Mouse (Mus musculus) MEL (cell line): ENCODE measurements at regions not wholly inside any gene's neighbourhood (a gene's known extent, or its start where the extent isn't known, plus 50 kb on each side); places are given as distances from the start of the nearest gene placed in this dataset.

ENCODE experiments used
- DNase-seq: peaks from one replicate; pipeline ENCODE4 v3.0.0; 2011; ENCODE audit warnings: low read depth, low spot score
- H3K27ac ChIP-seq: 2 replicates; pipeline ENCODE4 v1.5.1; 2012; ENCODE audit warnings: low read depth, mild to moderate bottlenecking, control low read depth, low read length, moderate library complexity; ENCODE audit not compliant: control insufficient read depth
- H3K27me3 ChIP-seq, 2 experiments: fragments of 150-350 bp in 1 of 2; sonication (generic) in 1 of 2; 2 replicates each; pipeline ENCODE4 v1.6.1; 2012; ENCODE audit warnings: low read length in 2 of 2, mild to moderate bottlenecking in 2 of 2, improper control_type of control experiment in 1 of 2, moderate library complexity in 1 of 2; ENCODE audit not compliant: insufficient read depth in 2 of 2, control insufficient read depth in 1 of 2
- H3K36me3 ChIP-seq, 2 experiments: 2 replicates each; pipeline ENCODE4 v1.6.1; 2012 to 2014; ENCODE audit warnings: low read length in 2 of 2, improper control_type of control experiment in 1 of 2, inconsistent platforms in 1 of 2, mild to moderate bottlenecking in 1 of 2; ENCODE audit not compliant: insufficient read depth in 2 of 2, control insufficient read depth in 1 of 2
- H3K4me1 ChIP-seq, 2 experiments: fragments of 150-350 bp in 1 of 2; sonication (generic) in 1 of 2; 2 replicates each; pipeline ENCODE4 v1.6.1; 2012; ENCODE audit warnings: low read length in 2 of 2, improper control_type of control experiment in 1 of 2, mild to moderate bottlenecking in 1 of 2; ENCODE audit not compliant: insufficient read depth in 2 of 2, control insufficient read depth in 1 of 2
- H3K4me3 ChIP-seq, 2 experiments: fragments of 150-350 bp in 1 of 2; sonication (generic) in 1 of 2; 2 replicates each; pipeline ENCODE4 v1.5.1; 2012; ENCODE audit warnings: low read depth in 2 of 2, low read length in 2 of 2, mild to moderate bottlenecking in 2 of 2, moderate library complexity in 2 of 2, control low read depth in 1 of 2, improper control_type of control experiment in 1 of 2; ENCODE audit not compliant: control insufficient read depth in 1 of 2, insufficient read depth in 1 of 2
- H3K79me2 ChIP-seq: 2 replicates; pipeline ENCODE4 v1.6.1; 2012; ENCODE audit warnings: mild to moderate bottlenecking, low read length, moderate library complexity; ENCODE audit not compliant: control insufficient read depth, poor library complexity, insufficient read depth
- H3K9ac ChIP-seq: 2 replicates; pipeline ENCODE4 v1.6.1; 2012; ENCODE audit warnings: low read depth, mild to moderate bottlenecking, control low read depth, low read length, moderate library complexity; ENCODE audit not compliant: control insufficient read depth, poor library complexity, severe bottlenecking
- H3K9me3 ChIP-seq: fragments of 150-350 bp; sonication (generic); replicated peaks from 2 replicates; pipeline ENCODE4 v1.6.1; 2012; ENCODE audit warnings: mild to moderate bottlenecking, low read length, improper control_type of control experiment, moderate library complexity; ENCODE audit not compliant: insufficient read depth
- CTCF ChIP-seq, 3 experiments: IDR thresholded peaks in 2 of 3; conservative IDR thresholded peaks in 1 of 3; 2 replicates each; pipeline ENCODE4 v1.5.1; 2011 to 2012; ENCODE audit warnings: low read length in 3 of 3, low read depth in 2 of 3, mild to moderate bottlenecking in 2 of 3, improper control_type of control experiment in 1 of 3, inconsistent platforms in 1 of 3, mixed read lengths in 1 of 3, moderate library complexity in 1 of 3; ENCODE audit not compliant: control insufficient read depth in 1 of 3, insufficient read depth in 1 of 3, poor library complexity in 1 of 3, severe bottlenecking in 1 of 3
- ELF1 ChIP-seq: IDR thresholded peaks from 2 replicates; pipeline ENCODE4 v1.6.1; 2014; ENCODE audit warnings: low read depth, mild to moderate bottlenecking, inconsistent platforms, low read length, improper control_type of control experiment, moderate library complexity
- EP300 ChIP-seq, 2 experiments: IDR thresholded peaks; 2 replicates each; pipeline ENCODE4 v1.6.1; 2011; ENCODE audit warnings: improper control_type of control experiment in 2 of 2, low read length in 2 of 2, low read depth in 1 of 2, mild to moderate bottlenecking in 1 of 2
- ETS1 ChIP-seq: IDR thresholded peaks from 2 replicates; pipeline ENCODE4 v1.6.1; 2012; ENCODE audit warnings: low read depth, mild to moderate bottlenecking, inconsistent platforms, low read length, improper control_type of control experiment, moderate library complexity
- GABPA ChIP-seq: IDR thresholded peaks from 2 replicates; pipeline ENCODE4 v1.6.1; 2012; ENCODE audit warnings: low read depth, mild to moderate bottlenecking, inconsistent platforms, low read length, improper control_type of control experiment, moderate library complexity
- HCFC1 ChIP-seq: IDR thresholded peaks from 2 replicates; pipeline ENCODE4 v1.6.1; 2012; ENCODE audit warnings: low read depth, mild to moderate bottlenecking, inconsistent platforms, low read length, improper control_type of control experiment, moderate library complexity
- MAZ ChIP-seq: IDR thresholded peaks from 2 replicates; pipeline ENCODE4 v1.6.1; 2012; ENCODE audit warnings: low read depth, mild to moderate bottlenecking, inconsistent platforms, low read length, improper control_type of control experiment
- MXI1 ChIP-seq: IDR thresholded peaks from 2 replicates; pipeline ENCODE4 v1.6.1; 2011; ENCODE audit warnings: mild to moderate bottlenecking, low read depth, low read length, improper control_type of control experiment
- MYC ChIP-seq: IDR thresholded peaks from 2 replicates; pipeline ENCODE4 v1.6.1; 2011; ENCODE audit warnings: low read depth, mild to moderate bottlenecking, low read length, improper control_type of control experiment, moderate library complexity
- NELFE ChIP-seq: IDR thresholded peaks from 2 replicates; pipeline ENCODE4 v1.6.1; 2011; ENCODE audit warnings: low read depth, low read length, improper control_type of control experiment
- NRF1 ChIP-seq: IDR thresholded peaks from 2 replicates; pipeline ENCODE4 v1.6.1; 2014; ENCODE audit warnings: low read depth, mild to moderate bottlenecking, inconsistent platforms, low read length, improper control_type of control experiment, moderate library complexity; ENCODE audit not compliant: poor library complexity, insufficient read depth, severe bottlenecking
- POLR2A ChIP-seq, 2 experiments: IDR thresholded peaks; 2 replicates each; pipeline ENCODE4 v1.6.1; 2011 to 2012; ENCODE audit warnings: low read length in 2 of 2, mild to moderate bottlenecking in 2 of 2, control low read depth in 1 of 2, improper control_type of control experiment in 1 of 2, low read depth in 1 of 2, moderate library complexity in 1 of 2; ENCODE audit not compliant: control insufficient read depth in 1 of 2, insufficient read depth in 1 of 2, poor library complexity in 1 of 2
- POLR2AphosphoS2 ChIP-seq: IDR thresholded peaks from 2 replicates; pipeline ENCODE4 v1.6.1; 2011; ENCODE audit warnings: low read length, improper control_type of control experiment
- TCF12 ChIP-seq: IDR thresholded peaks from 2 replicates; pipeline ENCODE4 v1.6.1; 2014; ENCODE audit warnings: low read depth, mild to moderate bottlenecking, inconsistent platforms, low read length, improper control_type of control experiment, moderate library complexity
- USF1 ChIP-seq: IDR thresholded peaks from 2 replicates; pipeline ENCODE4 v1.6.1; 2014; ENCODE audit warnings: low read depth, mild to moderate bottlenecking, inconsistent platforms, low read length, improper control_type of control experiment, moderate library complexity
- USF2 ChIP-seq, 2 experiments: IDR thresholded peaks; 2 replicates each; pipeline ENCODE4 v1.6.1; 2011 to 2012; ENCODE audit warnings: improper control_type of control experiment in 2 of 2, low read length in 2 of 2, borderline replicate concordance in 1 of 2, inconsistent platforms in 1 of 2, low read depth in 1 of 2, mild to moderate bottlenecking in 1 of 2; ENCODE audit not compliant: insufficient read depth in 1 of 2
- ZKSCAN1 ChIP-seq: IDR thresholded peaks from 2 replicates; pipeline ENCODE4 v1.6.1; 2012; ENCODE audit warnings: low read depth, mild to moderate bottlenecking, inconsistent platforms, low read length, improper control_type of control experiment, moderate library complexity
- ZMIZ1 ChIP-seq: IDR thresholded peaks from 2 replicates; pipeline ENCODE4 v1.6.1; 2012; ENCODE audit warnings: low read depth, mild to moderate bottlenecking, inconsistent platforms, low read length, improper control_type of control experiment, moderate library complexity
- ZNF384 ChIP-seq: IDR thresholded peaks from 2 replicates; pipeline ENCODE4 v1.6.1; 2012; ENCODE audit warnings: low read depth, mild to moderate bottlenecking, inconsistent platforms, low read length, improper control_type of control experiment

DNA sequence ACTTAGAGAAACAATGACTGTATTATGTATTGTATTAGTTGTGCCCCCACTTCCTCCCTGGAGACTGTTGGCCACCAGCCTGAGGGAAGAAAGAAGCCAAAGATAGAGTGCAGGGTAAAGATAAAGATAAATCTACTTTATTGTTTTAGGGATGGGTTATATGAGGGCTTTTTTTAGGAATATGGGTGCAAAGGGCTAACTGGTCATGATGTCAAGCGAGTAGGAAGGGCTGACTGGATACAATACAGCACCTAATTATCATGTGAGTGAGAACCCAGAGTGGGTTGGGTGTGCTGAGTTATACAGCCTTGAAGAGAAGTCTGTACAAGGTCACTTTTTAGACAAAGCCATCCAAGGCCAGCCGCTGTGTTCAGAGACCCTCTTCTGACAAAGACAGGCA lies 356.1 kb upstream of the Clec14a start:
- Histone ChIP-seq H3K79me2 (no peaks in the 10 kb centered on the region), H3K9ac (no peak overlapping the region), H3K9me3 (no peaks in the 10 kb centered on the region), H3K4me1 (no peaks in the 10 kb centered on the region), H3K27ac (no peak overlapping the region), H3K4me3 (no peak overlapping the region), H3K27me3 (no peaks in the 10 kb centered on the region; a peak in 1 of 4 replicates), H3K36me3 (no peaks in the 10 kb centered on the region)
- DNase-seq, result no peak
- TF ChIP-seq EP300 (IDR thresholded peaks at IDR 0.05; ENCODE audit: low read depth in 1 of 2, low read length in 2 of 2), result no peak
- TF ChIP-seq GABPA, result no peak
- no peak for TF ChIP-seq ZKSCAN1
- TF ChIP-seq USF2 (IDR thresholded peaks at IDR 0.05; ENCODE audit: borderline replicate concordance in 1 of 2, insufficient read depth in 1 of 2, low read depth in 1 of 2, low read length in 2 of 2), result no peak
- no peak for TF ChIP-seq TCF12
- TF ChIP-seq POLR2AphosphoS2, result no peak
- TF ChIP-seq HCFC1, result no peak
- TF ChIP-seq ETS1, result no peak

DNA sequence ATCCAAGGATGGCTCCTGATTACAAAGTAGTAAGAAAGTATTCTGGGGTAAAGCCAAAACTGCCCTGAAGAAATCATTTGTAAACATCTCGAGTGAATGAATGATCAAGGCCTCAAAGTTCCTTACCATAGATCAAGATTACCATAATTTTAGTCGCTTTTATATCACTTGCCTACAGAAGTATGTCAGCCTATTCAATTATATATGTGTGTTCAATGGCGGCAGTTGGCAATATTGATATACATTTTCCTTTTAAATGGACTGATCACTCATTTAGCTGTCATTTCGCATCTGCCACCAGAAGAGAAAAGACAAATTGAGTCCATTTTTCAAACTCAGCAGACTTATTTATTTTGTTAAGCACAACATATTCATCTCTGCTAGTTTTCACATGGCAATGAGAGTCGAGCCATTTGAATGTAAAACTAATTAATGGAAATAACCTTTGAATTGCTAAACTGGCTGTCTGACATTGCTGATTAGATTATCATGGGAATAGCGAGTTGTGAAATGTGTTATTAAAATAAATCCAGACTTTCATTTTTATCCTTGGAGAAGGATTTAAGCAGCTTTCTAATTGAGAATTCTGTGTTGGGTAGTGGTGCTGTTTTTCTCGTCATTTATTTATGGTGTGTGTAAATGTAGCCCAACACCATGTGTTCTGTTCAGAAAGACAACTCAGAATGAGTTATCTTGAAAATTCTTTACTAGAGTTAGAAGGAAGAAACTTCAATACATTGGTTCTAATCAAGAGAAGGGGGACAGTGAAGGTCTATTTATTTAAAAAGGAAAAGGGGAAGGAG lies 350.6 kb upstream of the Clec14a start:
- Histone ChIP-seq H3K27ac (no peak overlapping the region), H3K27me3 (no peaks in the 10 kb centered on the region), H3K4me3 (no peak overlapping the region), H3K4me1 (no peaks in the 10 kb centered on the region), H3K9ac (no peak overlapping the region), H3K79me2 (no peaks in the 10 kb centered on the region), H3K36me3 (no peaks in the 10 kb centered on the region), H3K9me3 (no peaks in the 10 kb centered on the region)
- DNase-seq, result no peak
- TF ChIP-seq MAZ (no peak), ZNF384 (no peak), NRF1 (no peak), EP300 (IDR thresholded peaks at IDR 0.05; ENCODE audit: low read depth in 1 of 2, low read length in 2 of 2) (no peak), POLR2A (IDR thresholded peaks at IDR 0.05; ENCODE audit: control insufficient read depth in 1 of 2, insufficient read depth in 1 of 2, low read depth in 1 of 2, low read length in 2 of 2, poor library complexity in 1 of 2) (no peak), MYC (no peak), ELF1 (no peak), NELFE (no peak), MXI1 (no peak), ZMIZ1 (no peak), USF1 (no peak), CTCF (IDR thresholded peaks at IDR 0.05 in 2 of 3, conservative IDR thresholded peaks at IDR 0.05 in 1 of 3; ENCODE audit: control insufficient read depth in 1 of 3, insufficient read depth in 1 of 3, low read depth in 2 of 3, low read length in 3 of 3, poor library complexity in 1 of 3, severe bottlenecking in 1 of 3) (no peak)
